Mouse (Mus musculus) spleen, embryonic (tissue): Measurements from ENCODE around the gene Teddm3.
"Not testable (repeated sequence)": the region's sequence is repeated elsewhere in the genome, so short reads cannot be mapped to it uniquely, and the experiment has no call there.

Experiments
- CTCF ChIA-PET: fragments of 350-600 bp; sonication (Branson Sonifier 250); formaldehyde crosslinking; loops from one replicate; lab custom pipeline; 2022; lab: Charles Lee

The Teddm3 gene

GRCm38 (mm10) chr16:21153900-21154299 is at the start of gene Teddm3:
Teddm3 (minus strand) TSS chr16:21154000.
- CTCF ChIA-PET, result not testable (repeated sequence)

GRCm38 (mm10) chr16:21202731-21203130 is 48.9 kb upstream of the Teddm3 start:
- CTCF ChIA-PET, result no interaction called here

- CTCF ChIA-PET, result no interaction called here
These were observed 45.6 kb upstream of the Teddm3 start for GRCm38 (mm10) chr16:21199426-21199825.

GRCm38 (mm10) chr16:21198529-21198928 is 44.7 kb upstream of the Teddm3 start:
- CTCF ChIA-PET, result interaction anchor here (0.6 kb wide), 1 partner anchor 14 kb away, joined by 6 read pairs; no protein-coding TSS in a partner anchor

DNA sequence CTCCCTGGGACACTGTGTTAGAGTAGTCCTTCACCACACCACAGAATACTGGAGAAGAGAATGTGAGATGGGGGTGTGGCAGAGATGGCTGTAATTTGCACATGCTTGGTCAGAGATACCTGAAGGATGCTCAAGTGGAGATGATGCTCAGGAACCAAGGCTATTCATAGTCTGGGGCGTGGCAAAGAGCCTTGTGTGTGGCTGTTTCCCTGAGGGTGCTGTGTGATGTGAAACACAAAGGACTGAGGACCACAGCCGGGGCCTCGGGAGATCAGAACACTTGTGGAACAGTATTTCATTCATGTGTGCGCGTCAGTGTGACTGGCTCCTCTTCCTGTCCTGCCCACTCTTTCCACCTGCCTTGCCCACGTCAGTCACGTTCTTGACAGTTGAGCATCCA is 44.2 kb upstream of the Teddm3 start:
- CTCF ChIA-PET, result no interaction called here

DNA sequence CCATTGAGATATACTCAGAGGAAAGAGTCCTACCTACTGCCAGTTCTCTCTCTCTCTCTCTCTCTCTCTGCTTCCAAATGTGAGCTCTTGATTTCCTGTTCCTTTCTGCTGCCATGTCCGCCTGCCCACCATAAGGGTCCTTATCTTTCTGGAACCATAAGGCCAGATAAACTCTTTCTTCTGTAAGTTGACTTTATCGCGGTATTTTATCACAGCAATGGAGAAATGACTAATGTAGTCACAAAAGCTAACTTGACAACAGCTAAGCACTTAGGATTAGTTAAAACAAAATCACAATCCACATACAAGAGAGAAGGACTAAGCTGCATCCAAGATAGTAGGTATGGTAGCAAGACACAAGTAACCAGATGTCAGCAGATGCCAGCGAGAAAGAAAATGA is 43.7 kb upstream of the Teddm3 start:
- CTCF ChIA-PET, result no interaction called here

- CTCF ChIA-PET, result no interaction called here
These were observed 42.8 kb upstream of the Teddm3 start for GRCm38 (mm10) chr16:21196576-21196975.

GRCm38 (mm10) chr16:21195260-21195866 is 41.6 kb upstream of the Teddm3 start:
- CTCF ChIA-PET, result no interaction called here

GRCm38 (mm10) chr16:21194182-21194581 is 40.4 kb upstream of the Teddm3 start:
- CTCF ChIA-PET, result no interaction called here

DNA sequence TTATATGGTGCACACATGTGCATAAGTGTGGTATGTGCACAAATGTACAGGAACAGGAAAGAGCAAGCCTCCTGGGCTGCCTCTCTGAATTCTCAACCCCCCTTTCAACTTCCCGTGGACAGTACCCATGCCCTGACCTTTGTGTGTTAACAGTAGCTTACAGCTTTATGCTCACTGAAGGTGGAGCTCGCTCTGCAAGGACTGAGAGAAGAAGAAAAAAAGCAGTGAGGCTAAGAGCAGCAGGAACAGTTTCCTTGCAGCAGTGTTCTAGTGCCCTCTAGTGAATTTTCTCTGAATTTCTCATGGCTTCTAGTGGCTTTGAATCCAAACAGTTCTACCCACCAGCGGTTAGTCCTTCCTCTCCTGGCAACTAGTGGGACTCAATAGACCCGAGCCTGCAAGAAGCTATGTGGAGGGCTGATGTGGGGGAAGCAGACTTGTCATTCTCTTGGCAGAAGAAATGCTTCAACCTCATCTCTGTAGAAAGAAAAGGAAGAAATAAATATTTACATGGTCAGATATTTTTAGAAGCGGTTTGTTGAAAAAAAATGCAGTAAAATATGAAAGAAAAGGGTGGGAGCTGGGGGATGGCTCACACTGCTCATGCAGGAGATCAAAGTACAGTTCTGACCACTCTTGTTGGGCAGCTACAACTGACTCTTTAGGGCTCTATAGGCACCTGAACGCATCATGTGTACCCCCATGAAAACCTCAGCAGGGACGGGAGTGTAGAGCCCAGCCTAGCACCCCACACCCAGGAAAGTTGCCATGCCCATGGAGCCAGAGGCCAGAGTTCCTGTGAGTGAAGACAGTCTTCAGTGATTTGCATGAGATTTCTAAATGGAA is 38.9 kb upstream of the Teddm3 start:
- CTCF ChIA-PET, result no interaction called here

DNA sequence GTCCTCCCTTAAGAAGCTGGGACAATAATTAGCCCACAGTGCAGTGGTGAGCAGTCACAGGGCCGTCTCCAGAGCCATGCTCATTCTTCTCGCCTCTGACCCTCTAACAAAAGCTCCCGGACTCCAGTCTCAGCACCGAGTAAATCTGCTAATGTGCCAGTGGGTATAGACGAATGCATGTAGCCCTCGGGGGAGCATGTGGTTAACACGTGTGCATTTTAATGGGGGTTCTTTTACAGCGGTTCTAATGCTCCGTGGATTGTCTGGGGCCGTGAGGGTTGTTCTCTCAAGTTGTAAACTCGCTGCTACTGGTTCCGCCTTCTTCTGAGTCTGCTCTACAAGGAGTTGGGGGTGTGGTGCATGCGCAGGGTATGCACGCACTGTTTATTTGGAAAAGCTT is 37.8 kb upstream of the Teddm3 start:
- CTCF ChIA-PET, result no interaction called here

DNA sequence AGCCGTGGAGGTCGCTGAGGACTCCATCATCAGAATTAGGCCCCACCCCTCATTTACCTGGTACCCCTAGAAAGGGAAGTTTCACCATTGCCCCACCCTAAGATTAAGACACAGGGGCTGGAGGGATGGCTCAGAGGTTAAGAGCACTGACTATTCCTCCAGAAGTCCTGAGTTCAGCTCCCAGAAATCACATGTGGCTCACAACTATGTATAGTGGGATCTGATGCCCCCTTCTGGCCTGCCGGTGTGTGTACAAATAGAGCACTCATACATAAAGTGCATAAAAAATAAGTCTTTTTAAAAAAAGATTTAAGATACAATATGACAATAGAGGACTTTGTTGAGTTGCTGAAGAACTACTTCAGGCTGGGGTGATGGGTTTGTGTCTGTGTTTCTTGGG is 34.5 kb upstream of the Teddm3 start:
- CTCF ChIA-PET, result no interaction called here

- CTCF ChIA-PET, result interaction anchor here (0.7 kb wide), 1 partner anchor 1455 kb away, joined by 4 read pairs; no protein-coding TSS in a partner anchor
These were observed 33.8 kb upstream of the Teddm3 start for GRCm38 (mm10) chr16:21187568-21187967.

GRCm38 (mm10) chr16:21184697-21185096 is 30.9 kb upstream of the Teddm3 start:
- CTCF ChIA-PET, result no interaction called here

DNA sequence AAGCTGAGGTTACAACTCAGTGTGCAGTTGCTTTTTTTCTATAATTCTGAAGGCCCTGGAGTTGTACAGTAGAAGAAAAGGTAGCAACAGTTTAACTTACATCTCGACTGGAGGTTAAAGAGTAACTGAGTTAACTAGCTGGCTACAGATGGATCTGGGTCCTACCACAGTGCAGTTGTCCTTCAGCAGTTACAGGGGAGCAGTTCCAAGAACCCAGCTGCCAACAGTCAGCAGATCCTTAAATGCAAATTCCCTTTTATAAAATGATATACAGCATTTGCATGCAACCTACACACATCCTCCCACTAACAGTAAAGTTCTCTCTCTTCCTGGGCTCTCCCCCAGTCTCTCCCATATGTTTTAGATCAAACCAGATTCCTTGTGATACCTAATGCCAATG is 28.3 kb upstream of the Teddm3 start:
- CTCF ChIA-PET, result no interaction called here

- CTCF ChIA-PET, result no interaction called here
These were observed 21.4 kb upstream of the Teddm3 start for GRCm38 (mm10) chr16:21175236-21175635.

GRCm38 (mm10) chr16:21168730-21169129 is 14.9 kb upstream of the Teddm3 start:
- CTCF ChIA-PET, result no interaction called here

DNA sequence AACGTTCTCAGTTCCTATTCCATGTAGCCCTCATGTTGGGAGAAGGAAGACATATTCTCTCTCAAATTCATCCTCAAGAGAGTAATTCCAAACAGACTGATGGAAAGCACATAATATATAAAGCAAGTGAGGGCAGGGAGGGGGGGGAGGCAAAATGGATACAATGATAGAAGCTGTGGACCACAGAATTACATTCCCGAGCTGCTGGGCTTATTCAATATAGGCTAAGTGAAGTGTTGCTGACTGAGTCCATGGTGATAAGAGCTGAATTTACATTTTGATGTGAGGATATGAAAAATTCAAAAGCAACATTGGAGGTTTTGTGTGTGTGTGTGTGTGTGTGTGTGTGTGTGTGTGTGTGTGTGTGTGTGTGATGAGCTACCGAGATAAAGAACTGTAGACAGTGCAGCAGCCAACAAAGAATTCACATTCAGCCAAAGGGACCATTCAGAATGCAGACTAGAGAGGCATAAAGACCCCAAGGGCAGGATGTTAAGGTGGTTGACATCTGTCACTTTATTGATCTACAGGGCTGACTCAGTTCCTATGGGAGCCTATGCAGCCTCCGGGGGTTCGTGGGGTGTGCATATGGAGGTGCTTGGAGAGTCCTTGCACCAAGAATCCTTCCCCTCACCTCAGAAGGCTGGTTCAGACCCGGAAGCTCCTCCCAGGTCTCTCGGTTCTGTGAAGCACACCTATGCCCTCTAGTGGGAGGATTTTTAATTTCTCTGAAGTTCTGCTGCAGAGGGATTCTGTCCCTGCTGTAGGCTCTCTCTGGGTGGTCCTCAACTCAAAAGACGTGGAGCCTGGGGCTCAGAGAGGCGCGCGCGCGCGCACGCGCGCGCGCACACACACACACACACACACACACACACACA is 11.8 kb upstream of the Teddm3 start:
- CTCF ChIA-PET, result not testable (repeated sequence)

DNA sequence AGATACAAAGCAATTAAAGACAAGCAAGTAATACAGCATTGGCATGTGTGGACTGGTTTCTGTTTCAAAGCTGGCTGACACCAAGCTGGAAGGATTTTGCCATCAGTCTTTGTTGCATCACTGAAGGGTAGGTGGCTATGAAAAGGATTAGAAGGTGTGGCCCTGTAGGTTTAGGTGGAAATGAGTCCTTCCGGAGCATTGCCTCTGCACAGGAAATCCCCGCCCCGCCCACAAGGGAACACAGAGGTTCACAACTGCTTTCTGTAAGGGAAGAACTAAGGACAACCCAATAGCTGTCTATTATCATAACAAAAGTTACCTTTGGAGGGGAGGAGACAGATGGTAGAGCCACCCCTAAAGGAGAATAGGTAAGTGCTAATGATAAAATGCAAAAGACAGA is 9.6 kb upstream of the Teddm3 start:
- CTCF ChIA-PET, result not testable (repeated sequence)

GRCm38 (mm10) chr16:21159226-21159625 is 5.4 kb upstream of the Teddm3 start:
- CTCF ChIA-PET, result not testable (repeated sequence)

DNA sequence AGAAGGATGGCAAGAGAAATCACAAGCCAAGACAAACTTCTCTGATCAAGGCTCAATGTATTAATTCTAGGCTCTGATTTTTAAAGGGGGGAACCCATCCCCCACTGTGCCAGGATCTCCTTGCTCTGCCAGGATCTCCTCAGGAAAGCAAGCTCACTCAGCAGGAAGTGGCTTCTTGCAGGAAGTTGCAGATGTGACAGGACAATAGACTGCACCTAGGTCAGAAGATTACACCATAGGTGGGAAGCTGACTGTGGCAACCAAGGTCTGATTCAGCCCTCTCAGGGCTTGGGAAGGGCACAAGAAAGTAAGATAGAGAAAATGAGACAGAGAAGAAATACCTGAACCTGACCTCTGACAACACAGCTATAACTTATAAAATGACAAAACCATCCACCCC is 2.5 kb upstream of the Teddm3 start:
- CTCF ChIA-PET, result not testable (repeated sequence)
